Mouse (Mus musculus): ENCODE data around the gene Fbxl16. TPM values are rescaled to one million over a fixed set of nuclear protein-coding genes. Genes with fewer than 3 reads are reported as not detected.
A peak's percentile ranks its signal among the peaks of the same experiment; 100 is the strongest.

Gene Fbxl16
- total and polyA plus RNA-seq, 3 experiments, result not detected

DNA sequence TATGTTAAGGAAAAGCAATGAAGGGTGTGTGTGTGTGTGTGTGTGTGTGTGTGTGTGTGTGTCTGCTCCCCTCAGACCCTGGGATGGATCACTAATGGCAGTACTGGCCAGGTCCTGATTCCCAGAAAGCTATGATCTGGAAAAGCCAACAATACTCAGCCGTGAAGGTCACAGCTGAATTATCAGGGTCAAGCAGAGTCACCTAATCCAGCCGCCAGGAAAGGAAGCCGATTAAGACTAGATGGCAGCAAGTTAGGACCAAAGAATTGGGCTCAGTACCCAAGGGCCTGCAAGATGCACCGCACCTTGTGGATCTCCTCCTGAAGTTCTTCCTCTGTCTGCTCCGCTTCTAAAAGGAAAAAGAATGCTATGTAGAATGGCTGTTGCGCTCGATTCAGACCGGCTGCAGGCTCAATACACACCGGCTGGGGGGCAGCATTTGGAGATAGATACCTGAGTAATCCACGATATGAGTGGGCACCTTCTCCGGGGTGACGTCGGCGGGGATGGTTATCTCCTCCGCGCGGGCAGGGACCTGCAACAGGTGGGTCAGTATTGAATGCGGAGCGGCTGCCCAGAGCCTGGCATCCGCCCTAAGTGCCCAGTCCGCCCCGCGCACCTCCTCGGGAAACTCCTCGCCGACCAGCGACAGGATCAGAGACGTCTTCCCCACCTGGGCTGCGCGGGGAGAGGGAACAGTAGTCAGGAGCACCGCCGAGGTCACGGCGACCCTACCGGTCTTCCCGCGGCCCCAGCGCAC, 34.9 kb downstream of the Fbxl16 start:
- peak overlapping the region; percentile 83 for H3K9ac ChIP-seq (ENCODE audit: insufficient read depth, low read depth)
- in situ Hi-C loops (cut with MboI; ENCODE audit: low pct_ligation_motif_present, low pct_unique_long_range_greater_than_20kb, low sequenced_read_pairs) (no loop called here), dilution Hi-C loops (cut with MboI; ENCODE audit: extremely low pct_ligation_motif_present, extremely low pct_unique_long_range_greater_than_20kb, low sequenced_read_pairs) (no loop called here)
- TF ChIP-seq ZKSCAN1 (IDR thresholded peaks at IDR 0.05; ENCODE audit: borderline replicate concordance, low read depth, low read length) (no peak), SIN3A (IDR thresholded peaks at IDR 0.05; ENCODE audit: low read length) (no peak), CTCF (conservative IDR thresholded peaks at IDR 0.05 in 1 of 2, IDR thresholded peaks at IDR 0.05 in 1 of 2; ENCODE audit: low read depth in 2 of 2, low read length in 2 of 2) (no peak), PAX5 (IDR thresholded peaks at IDR 0.05; ENCODE audit: low read length) (no peak), POLR2AphosphoS2 (IDR thresholded peaks at IDR 0.05; ENCODE audit: low read depth, low read length) (no peak), NRF1 (IDR thresholded peaks at IDR 0.05; ENCODE audit: low read depth, low read length) (no peak), EP300 (IDR thresholded peaks at IDR 0.05; ENCODE audit: low read length) (no peak), RAD21 (IDR thresholded peaks at IDR 0.05; ENCODE audit: low read depth, low read length) (no peak), TCF12 (IDR thresholded peaks at IDR 0.05; ENCODE audit: low read depth, low read length) (no peak), POLR2A (IDR thresholded peaks at IDR 0.05; ENCODE audit: low read depth, low read length) (no peak), ZNF384 (IDR thresholded peaks at IDR 0.05; ENCODE audit: low read depth, low read length) (no peak), E2F4 (IDR thresholded peaks at IDR 0.05; ENCODE audit: insufficient replicate concordance, low read depth, low read length) (no peak), JUN (IDR thresholded peaks at IDR 0.05; ENCODE audit: insufficient read depth, low read depth, low read length) (no peak), SMC3 (IDR thresholded peaks at IDR 0.05; ENCODE audit: low read depth, low read length) (no peak)
- H3K4me1 ChIP-seq (ENCODE audit: control insufficient read depth in 1 of 2, insufficient read depth in 2 of 2), result peaks cover 12 to 15% of the 10 kb centered on the region in 2 experiments
- H3K36me3 ChIP-seq (replicated peaks in 1 of 2; ENCODE audit: control insufficient read depth in 1 of 2, insufficient read depth in 1 of 2, low read length in 1 of 2), result peaks cover 60 to 84% of the 10 kb centered on the region in 2 experiments
- no peaks in the 10 kb centered on the region for H3K9me3 ChIP-seq (replicated peaks; ENCODE audit: low read length)
- H3K27me3 ChIP-seq (replicated peaks), result no peaks in the 10 kb centered on the region
- DNase-seq (ENCODE audit: extremely low read depth), result no peak
- H3K79me2 ChIP-seq (replicated peaks; ENCODE audit: control insufficient read depth, extremely low read depth, insufficient read depth, poor library complexity, severe bottlenecking), result peaks cover 14% of the 10 kb centered on the region
- peak overlapping the region; percentile 54 for H3K27ac ChIP-seq (ENCODE audit: insufficient read depth, low read depth)
- peak overlapping the region; percentile 71 to 93 (median 77) for H3K4me3 ChIP-seq (replicated peaks in 1 of 3; ENCODE audit: low read depth in 2 of 3, low read length in 2 of 3, poor library complexity in 1 of 3)
- peak overlapping the region; percentile 71 for H3K4me2 ChIP-seq (ENCODE audit: insufficient read depth, low read depth, poor library complexity, severe bottlenecking)

DNA sequence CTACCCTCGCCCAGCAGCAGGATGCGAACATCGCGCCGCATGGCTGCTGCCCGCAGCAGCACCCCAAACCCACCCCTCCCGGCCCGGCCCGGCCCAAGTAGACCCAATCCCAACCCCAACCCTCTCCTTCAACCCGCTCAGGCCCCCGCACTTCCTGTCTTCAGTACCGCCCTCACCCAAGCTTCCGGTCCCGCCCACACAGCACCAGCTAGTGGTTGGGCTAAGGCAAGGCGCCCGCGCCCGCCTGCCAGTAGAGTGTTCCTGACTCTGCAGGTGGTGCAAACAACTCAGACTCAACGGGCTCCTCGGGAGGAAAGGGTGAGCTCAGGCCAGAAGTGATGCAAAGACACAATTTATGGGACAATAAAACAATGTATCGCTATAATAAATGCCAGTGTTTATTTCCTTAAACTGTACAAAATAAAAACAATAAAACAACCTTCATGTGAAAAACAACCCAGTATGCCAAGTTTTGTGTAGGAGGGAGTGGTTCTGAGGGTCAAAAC, 35.6 kb downstream of the Fbxl16 start, which contains the start of gene Rhot2:
TSS of gene Rhot2 (minus strand) at position 456 of the 506 bp plus-strand sequence.
- H3K4me1 ChIP-seq (ENCODE audit: control insufficient read depth in 1 of 2, insufficient read depth in 2 of 2), result peaks cover 12 to 15% of the 10 kb centered on the region in 2 experiments
- peaks cover 14% of the 10 kb centered on the region for H3K79me2 ChIP-seq (replicated peaks; ENCODE audit: control insufficient read depth, extremely low read depth, insufficient read depth, poor library complexity, severe bottlenecking)
- DNase-seq (ENCODE audit: extremely low read depth), result peak; percentile 95
- no peaks in the 10 kb centered on the region for H3K9me3 ChIP-seq (replicated peaks; ENCODE audit: low read length)
- peak within 1 kb of the TSS; percentile 83 for H3K9ac ChIP-seq (ENCODE audit: insufficient read depth, low read depth)
- H3K4me2 ChIP-seq (ENCODE audit: insufficient read depth, low read depth, poor library complexity, severe bottlenecking), result peak within 1 kb of the TSS; percentile 71
- peak within 1 kb of the TSS; percentile 71 to 93 (median 77) for H3K4me3 ChIP-seq (replicated peaks in 1 of 3; ENCODE audit: low read depth in 2 of 3, low read length in 2 of 3, poor library complexity in 1 of 3)
- H3K36me3 ChIP-seq (replicated peaks in 1 of 2; ENCODE audit: control insufficient read depth in 1 of 2, insufficient read depth in 1 of 2, low read length in 1 of 2), result peaks cover 59 to 84% of the 10 kb centered on the region in 2 experiments
- H3K27me3 ChIP-seq (replicated peaks), result no peaks in the 10 kb centered on the region
- peak within 1 kb of the TSS; percentile 54 for H3K27ac ChIP-seq (ENCODE audit: insufficient read depth, low read depth)
- dilution Hi-C loops (cut with MboI; ENCODE audit: extremely low pct_ligation_motif_present, extremely low pct_unique_long_range_greater_than_20kb, low sequenced_read_pairs), result no loop called here
- in situ Hi-C loops (cut with MboI; ENCODE audit: low pct_ligation_motif_present, low pct_unique_long_range_greater_than_20kb, low sequenced_read_pairs), result no loop called here
- peak; percentile 75; the same call in 1 of the 2 replicates for TF ChIP-seq TBP (conservative IDR thresholded peaks at IDR 0.05; ENCODE audit: low read depth, low read length)
- TF ChIP-seq SMC3 (IDR thresholded peaks at IDR 0.05; ENCODE audit: low read depth, low read length), result 0 out of 2 replicates have a peak, but pooled peaks have one; percentile 6
- peak; percentile 88 for TF ChIP-seq ELF1 (IDR thresholded peaks at IDR 0.05; ENCODE audit: low read depth, low read length)
- peak; percentile 38; the same call in 1 of the 2 replicates for TF ChIP-seq POLR2AphosphoS2 (IDR thresholded peaks at IDR 0.05; ENCODE audit: low read depth, low read length)
- peak; percentile 73; the same call in 1 of the 2 replicates for TF ChIP-seq KAT2A (IDR thresholded peaks at IDR 0.05; ENCODE audit: insufficient replicate concordance, low read length)
- TF ChIP-seq ZKSCAN1 (IDR thresholded peaks at IDR 0.05; ENCODE audit: borderline replicate concordance, low read depth, low read length), result no peak
- TF ChIP-seq MXI1 (IDR thresholded peaks at IDR 0.05; ENCODE audit: low read depth, low read length), result 0 out of 2 replicates have a peak, but pooled peaks have one; percentile 14
- peak; percentile 49; the same call in 1 of the 2 replicates for TF ChIP-seq IRF4 (IDR thresholded peaks at IDR 0.05; ENCODE audit: low read depth, low read length)
- no peak for TF ChIP-seq EP300 (IDR thresholded peaks at IDR 0.05; ENCODE audit: low read length)
- 0 out of 2 replicates have a peak, but pooled peaks have one; percentile 29 for TF ChIP-seq MEF2A (IDR thresholded peaks at IDR 0.05; ENCODE audit: borderline replicate concordance, low read depth, low read length)
- peak; percentile 82 for TF ChIP-seq HCFC1 (IDR thresholded peaks at IDR 0.05; ENCODE audit: low read depth, low read length)
- TF ChIP-seq USF2 (conservative IDR thresholded peaks at IDR 0.05; ENCODE audit: low read depth, low read length), result no peak
- peak; percentile 16; the same call in 1 of the 2 replicates for TF ChIP-seq BHLHE40 (IDR thresholded peaks at IDR 0.05; ENCODE audit: low read depth, low read length)
- peak; percentile 61 for TF ChIP-seq MAX (IDR thresholded peaks at IDR 0.05; ENCODE audit: low read length)
- TF ChIP-seq TCF12 (IDR thresholded peaks at IDR 0.05; ENCODE audit: low read depth, low read length), result peak; percentile 85
- TF ChIP-seq MAZ (IDR thresholded peaks at IDR 0.05; ENCODE audit: low read depth, low read length), result peak; percentile 91
- TF ChIP-seq JUN (IDR thresholded peaks at IDR 0.05; ENCODE audit: insufficient read depth, low read depth, low read length), result no peak
- TF ChIP-seq ZMIZ1 (IDR thresholded peaks at IDR 0.05; ENCODE audit: low read depth, low read length), result peak; percentile 82
- peak; percentile 93 for TF ChIP-seq NELFE (IDR thresholded peaks at IDR 0.05; ENCODE audit: low read depth, low read length)
- TF ChIP-seq JUND (conservative IDR thresholded peaks at IDR 0.05; ENCODE audit: low read depth, low read length), result no peak
- TF ChIP-seq MYC (IDR thresholded peaks at IDR 0.05; ENCODE audit: low read depth, low read length), result no peak
- peak; percentile 80; the same call in 1 of the 2 replicates for TF ChIP-seq SIN3A (IDR thresholded peaks at IDR 0.05; ENCODE audit: low read length)
- peak in 1 of 2 experiments; percentile 26; a peak in 1 of 4 replicates for TF ChIP-seq CTCF (conservative IDR thresholded peaks at IDR 0.05 in 1 of 2, IDR thresholded peaks at IDR 0.05 in 1 of 2; ENCODE audit: low read depth in 2 of 2, low read length in 2 of 2)

Data from CH12.LX (cell line).